Mouse (Mus musculus): ENCODE results near the gene P3h3. TPM values are rescaled to one million over a fixed set of nuclear protein-coding genes. Genes with fewer than 3 reads are reported as not detected.
"Not testable (repeated sequence)": the region's sequence is repeated elsewhere in the genome, so short reads cannot be mapped to it uniquely, and the experiment has no call there.

Gene P3h3
- polyA plus RNA-seq, 1 experiment = 8.7 TPM

GRCm38 (mm10) chr6:124900801-124901480, 43.4 kb upstream of the P3h3 start:
- 60% methylated on average over 10 of the region's 10 CpGs for WGBS
- H3K4me1 ChIP-seq (ENCODE audit: control insufficient read depth, insufficient read depth, insufficient read length, low read length) = 0 out of 2 replicates have a peak, but pooled peaks cover 3% of the 10 kb centered on the region
- H3K36me3 ChIP-seq (ENCODE audit: control insufficient read depth, insufficient read depth, low read length) = no peaks in the 10 kb centered on the region
- no peak overlapping the region for H3K4me3 ChIP-seq (ENCODE audit: low read depth, low read length)
- H3K27me3 ChIP-seq (ENCODE audit: control insufficient read depth, insufficient read depth, low read length) = no peaks in the 10 kb centered on the region
- H3K27ac ChIP-seq (ENCODE audit: insufficient read depth, low read depth, low read length) = peak overlapping the region; percentile 63
- no peak for TF ChIP-seq CTCF (IDR thresholded peaks at IDR 0.05; ENCODE audit: extremely low read depth, insufficient read length, insufficient replicate concordance, low read depth, low read length)
- TF ChIP-seq POLR2A (IDR thresholded peaks at IDR 0.05; ENCODE audit: low read depth, low read length) = no peak

- Histone ChIP-seq H3K4me3 (ENCODE audit: low read depth, low read length) (no peak overlapping the region), H3K27ac (ENCODE audit: insufficient read depth, low read depth, low read length) (peak overlapping the region; percentile 63; the same call in 1 of the 2 replicates), H3K4me1 (ENCODE audit: control insufficient read depth, insufficient read depth, insufficient read length, low read length) (0 out of 2 replicates have a peak, but pooled peaks cover 3% of the 10 kb centered on the region), H3K27me3 (ENCODE audit: control insufficient read depth, insufficient read depth, low read length) (no peaks in the 10 kb centered on the region), H3K36me3 (ENCODE audit: control insufficient read depth, insufficient read depth, low read length) (no peaks in the 10 kb centered on the region)
- TF ChIP-seq CTCF (IDR thresholded peaks at IDR 0.05; ENCODE audit: extremely low read depth, insufficient read length, insufficient replicate concordance, low read depth, low read length) = no peak
- no peak for TF ChIP-seq POLR2A (IDR thresholded peaks at IDR 0.05; ENCODE audit: low read depth, low read length)
- WGBS = 63% methylated on average over 8 of the region's 8 CpGs
Observed at GRCm38 (mm10) chr6:124900056-124900800, 42.7 kb upstream of the P3h3 start.

GRCm38 (mm10) chr6:124898359-124898758, 40.8 kb upstream of the P3h3 start:
- no peak overlapping the region for H3K27ac ChIP-seq (ENCODE audit: insufficient read depth, low read depth, low read length)
- no peaks in the 10 kb centered on the region for H3K4me1 ChIP-seq (ENCODE audit: control insufficient read depth, insufficient read depth, insufficient read length, low read length)
- 41% methylated on average over 3 of the region's 3 CpGs for WGBS
- H3K36me3 ChIP-seq (ENCODE audit: control insufficient read depth, insufficient read depth, low read length) = no peaks in the 10 kb centered on the region
- no peaks in the 10 kb centered on the region for H3K27me3 ChIP-seq (ENCODE audit: control insufficient read depth, insufficient read depth, low read length)
- no peak overlapping the region for H3K4me3 ChIP-seq (ENCODE audit: low read depth, low read length)
- TF ChIP-seq CTCF (IDR thresholded peaks at IDR 0.05; ENCODE audit: extremely low read depth, insufficient read length, insufficient replicate concordance, low read depth, low read length) (no peak), POLR2A (IDR thresholded peaks at IDR 0.05; ENCODE audit: low read depth, low read length) (no peak)

- not testable (repeated sequence) for H3K27me3 ChIP-seq (ENCODE audit: control insufficient read depth, insufficient read depth, low read length); H3K36me3 ChIP-seq (ENCODE audit: control insufficient read depth, insufficient read depth, low read length); H3K4me1 ChIP-seq (ENCODE audit: control insufficient read depth, insufficient read depth, insufficient read length, low read length); H3K27ac ChIP-seq (ENCODE audit: insufficient read depth, low read depth, low read length); H3K4me3 ChIP-seq (ENCODE audit: low read depth, low read length)
- 80% methylated on average over 2 of the region's 2 CpGs for WGBS
Observed at GRCm38 (mm10) chr6:124894113-124894512, 36.6 kb upstream of the P3h3 start.

- no peaks in the 10 kb centered on the region for H3K4me1 ChIP-seq (ENCODE audit: control insufficient read depth, insufficient read depth, insufficient read length, low read length)
- no peak overlapping the region for H3K27ac ChIP-seq (ENCODE audit: insufficient read depth, low read depth, low read length)
- H3K4me3 ChIP-seq (ENCODE audit: low read depth, low read length) = no peak overlapping the region
- no peak for TF ChIP-seq POLR2A (IDR thresholded peaks at IDR 0.05; ENCODE audit: low read depth, low read length)
- no peak for TF ChIP-seq CTCF (IDR thresholded peaks at IDR 0.05; ENCODE audit: extremely low read depth, insufficient read length, insufficient replicate concordance, low read depth, low read length)
- no peaks in the 10 kb centered on the region for H3K36me3 ChIP-seq (ENCODE audit: control insufficient read depth, insufficient read depth, low read length)
- WGBS = 58% methylated on average over 6 of the region's 6 CpGs
- no peaks in the 10 kb centered on the region for H3K27me3 ChIP-seq (ENCODE audit: control insufficient read depth, insufficient read depth, low read length)
Observed at GRCm38 (mm10) chr6:124890997-124891396, 33.4 kb upstream of the P3h3 start.

GRCm38 (mm10) chr6:124888555-124889125, 31.1 kb upstream of the P3h3 start:
- Histone ChIP-seq H3K36me3 (ENCODE audit: control insufficient read depth, insufficient read depth, low read length) (no peaks in the 10 kb centered on the region), H3K4me3 (ENCODE audit: low read depth, low read length) (no peak overlapping the region), H3K4me1 (ENCODE audit: control insufficient read depth, insufficient read depth, insufficient read length, low read length) (no peaks in the 10 kb centered on the region), H3K27ac (ENCODE audit: insufficient read depth, low read depth, low read length) (no peak overlapping the region), H3K27me3 (ENCODE audit: control insufficient read depth, insufficient read depth, low read length) (no peaks in the 10 kb centered on the region)
- 87% methylated on average over 6 of the region's 6 CpGs for WGBS
- TF ChIP-seq CTCF (IDR thresholded peaks at IDR 0.05; ENCODE audit: extremely low read depth, insufficient read length, insufficient replicate concordance, low read depth, low read length) (no peak), POLR2A (IDR thresholded peaks at IDR 0.05; ENCODE audit: low read depth, low read length) (no peak)

GRCm38 (mm10) chr6:124887986-124888385, 30.4 kb upstream of the P3h3 start, which contains the start of gene Cd4:
Gene Cd4 (minus strand): TSS chr6:124888221.
- Histone ChIP-seq H3K36me3 (ENCODE audit: control insufficient read depth, insufficient read depth, low read length) (no peaks in the 10 kb centered on the region), H3K4me3 (ENCODE audit: low read depth, low read length) (peak within 1 kb of the TSS; percentile 36), H3K27ac (ENCODE audit: insufficient read depth, low read depth, low read length) (no peak within 1 kb of the TSS), H3K4me1 (ENCODE audit: control insufficient read depth, insufficient read depth, insufficient read length, low read length) (no peaks in the 10 kb centered on the region), H3K27me3 (ENCODE audit: control insufficient read depth, insufficient read depth, low read length) (no peaks in the 10 kb centered on the region)
- TF ChIP-seq CTCF (IDR thresholded peaks at IDR 0.05; ENCODE audit: extremely low read depth, insufficient read length, insufficient replicate concordance, low read depth, low read length) (no peak), POLR2A (IDR thresholded peaks at IDR 0.05; ENCODE audit: low read depth, low read length) (no peak)
- WGBS = 76% methylated on average over 9 of the region's 9 CpGs
